Mouse (Mus musculus) layer of hippocampus, adult 8-10 months (tissue): ENCODE data around the gene Slc37a1. TPM values are rescaled to one million over a fixed set of nuclear protein-coding genes. Genes with fewer than 3 reads are reported as not detected.

Source experiments
- DNase-seq, 2 experiments: peaks; one replicate each; pipeline ENCODE4 v3.0.0; 2022; ENCODE audit warnings: low spot score in 2 of 2
- total RNA-seq, 4 experiments: library from RNA; stranded (reverse); gene quantifications; 2 replicates each; pipeline ENCODE4 v1.2.4; 2022

Slc37a1 gene
- total RNA-seq, 4 experiments from 2014 or later = 7.3 to 9.3 (median 8.5) TPM

DNA sequence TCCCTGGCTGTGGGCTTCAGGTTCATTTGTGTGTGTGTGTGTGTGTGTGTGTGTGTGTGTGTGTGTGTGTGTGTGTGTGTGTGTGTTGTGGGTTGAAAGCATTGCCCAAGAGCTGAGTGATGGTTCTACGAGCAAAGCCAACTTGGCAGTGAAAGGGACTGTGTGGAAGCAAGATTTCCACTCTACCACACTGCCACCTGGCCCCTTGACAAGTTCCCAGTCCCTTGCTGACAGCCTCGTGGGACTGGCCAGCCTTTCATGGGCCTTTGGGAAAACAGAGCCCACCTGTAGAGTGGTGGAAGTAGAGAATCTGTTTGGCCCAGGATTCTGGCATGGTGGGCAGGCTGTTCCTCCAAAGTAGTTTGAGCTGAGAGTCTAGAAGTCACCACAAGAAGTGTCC is 107.2 kb downstream of the Slc37a1 start:
- no peak for DNase-seq

DNA sequence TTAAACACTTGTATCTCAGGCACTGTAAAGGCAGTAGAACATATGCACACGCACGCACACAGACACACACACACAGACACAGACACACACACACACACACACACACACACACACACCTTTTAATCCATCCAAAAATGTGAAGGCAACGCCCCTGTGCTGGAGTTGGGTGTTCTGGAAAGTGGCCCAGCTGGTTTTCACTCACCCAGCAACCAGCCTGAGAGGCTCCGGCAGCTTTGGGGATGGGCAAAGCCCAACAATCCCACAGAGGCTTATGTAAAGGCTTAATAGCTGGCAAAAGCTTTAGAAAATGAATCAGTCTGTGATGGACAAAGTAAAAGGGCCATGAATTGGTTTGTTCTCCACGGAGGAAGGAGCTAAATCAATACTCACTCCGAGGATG is 113.7 kb downstream of the Slc37a1 start:
- DNase-seq = peak; percentile 39 to 58

Other genes with a start within 250 kb of the Slc37a1 start
- gene Abcg1, start 229.1 kb upstream of the Slc37a1 start, total RNA-seq = 10 to 100 TPM; 75.8 to 84.4 (median 81.0) TPM
- gene Tff3, start 157.1 kb upstream of the Slc37a1 start, total RNA-seq = not detected
- gene Tff2, start 142.5 kb upstream of the Slc37a1 start, total RNA-seq = not detected
- gene Tff1, start 121.5 kb upstream of the Slc37a1 start, total RNA-seq = not detected
- under 1 TPM in 1 of 4 experiments, not detected in 3; 0.10 TPM for gene Tmprss3, start 87.8 kb upstream of the Slc37a1 start, total RNA-seq
- gene Ubash3a, start 78.9 kb upstream of the Slc37a1 start, total RNA-seq = under 1 TPM; 0.31 to 0.73 (median 0.52) TPM
- 10 to 100 TPM; 12.3 to 18.6 (median 15.4) TPM for gene Rsph1, start 9.4 kb upstream of the Slc37a1 start, total RNA-seq
- 10 to 100 TPM; 22.5 to 35.1 (median 28.4) TPM for gene Pde9a, start 99.4 kb downstream of the Slc37a1 start, total RNA-seq
- 10 to 100 TPM; 20.3 to 32.1 (median 23.7) TPM for gene Wdr4, start 233.2 kb downstream of the Slc37a1 start, total RNA-seq
- gene Ndufv3, start 233.3 kb downstream of the Slc37a1 start, total RNA-seq = 100 to 1,000 TPM; 239 to 270 (median 244) TPM